Mouse (Mus musculus): ENCODE data around the gene Atg3.

GRCm38 (mm10) chr16:45181824-45182223, 23.2 kb downstream of the Atg3 start:
- no peak for TF ChIP-seq CTCF (IDR thresholded peaks at IDR 0.05; ENCODE audit: low read depth)
- TF ChIP-seq EP300 (optimal IDR thresholded peaks at IDR 0.05) = no peak

Measured in stomach, postnatal 0 days (tissue).